Mouse (Mus musculus) heart, postnatal 0 days (tissue): ENCODE measurements around the gene Wdr18. TPM values are rescaled to one million over a fixed set of nuclear protein-coding genes. Genes with fewer than 3 reads are reported as not detected.

Experiments
- ATAC-seq: fragments of 200-750 bp; cut with Nextera tagmentation; 2 replicates; pipeline ENCODE4 v1.8.0; 2017; ENCODE audit warnings: low read depth, moderate number of reproducible peaks, moderate library complexity; ENCODE audit not compliant: insufficient read depth
- DNase-seq: peaks from one replicate; pipeline ENCODE4 v3.0.0-alpha.2; 2016; ENCODE audit warnings: low spot score
- H3K27ac ChIP-seq: fragments of 300-500 bp; sonication (generic); 2 replicates; pipeline ENCODE4 v1.5.1; 2014; ENCODE audit warnings: low read depth, mild to moderate bottlenecking
- H3K27me3 ChIP-seq: fragments of 300-500 bp; sonication (generic); 2 replicates; pipeline ENCODE4 v1.6.1; 2014; ENCODE audit warnings: low read length, mixed read lengths; ENCODE audit not compliant: control insufficient read depth, insufficient read depth
- H3K36me3 ChIP-seq: fragments of 300-500 bp; sonication (generic); replicated peaks from 2 replicates; pipeline ENCODE4 v1.6.1; 2014; ENCODE audit warnings: low read length, mixed read lengths; ENCODE audit not compliant: control insufficient read depth, insufficient read depth
- H3K4me1 ChIP-seq: fragments of 300-500 bp; sonication (generic); 2 replicates; pipeline ENCODE4 v1.6.1; 2014; ENCODE audit warnings: antibody characterized with exemption; ENCODE audit not compliant: control insufficient read depth, insufficient read depth
- H3K4me2 ChIP-seq: fragments of 300-500 bp; sonication (generic); 2 replicates; pipeline ENCODE4 v1.6.1; 2014; ENCODE audit warnings: low read depth, mild to moderate bottlenecking, low read length, moderate library complexity
- H3K4me3 ChIP-seq: fragments of 300-500 bp; sonication (generic); 2 replicates; pipeline ENCODE4 v1.5.1; 2014; ENCODE audit warnings: low read depth, low read length
- H3K9ac ChIP-seq: fragments of 300-500 bp; sonication (generic); replicated peaks from 2 replicates; pipeline ENCODE4 v1.6.1; 2014; ENCODE audit warnings: low read depth, low read length, mixed read lengths
- H3K9me3 ChIP-seq: fragments of 300-500 bp; sonication (generic); replicated peaks from 2 replicates; pipeline ENCODE4 v1.6.1; 2016; ENCODE audit warnings: low read length; ENCODE audit not compliant: control insufficient read depth
- CTCF ChIP-seq: IDR thresholded peaks from 2 replicates; pipeline ENCODE4 v1.5.1; 2016; ENCODE audit warnings: antibody characterized with exemption, control low read depth, low read depth
- EP300 ChIP-seq: IDR thresholded peaks from 2 replicates; pipeline ENCODE4 v1.6.1; 2016; ENCODE audit warnings: antibody characterized with exemption, low read depth
- WGBS: fragments of 180-500 bp; shearing (Covaris S2); extraction: QIAGEN DNeasy Blood & Tissue Kit; methylation state at CpG from one replicate; pipeline ENCODE4 v1.1.7; 2014; 5-methylcytosine and 5-hydroxymethylcytosine counted together
- polyA plus RNA-seq: library from polyadenylated mRNA; unstranded; fragments of >200 nt; fragmentation: Nextera tagmentation; extraction: Ambion mirVana; gene quantifications from 2 replicates; pipeline ENCODE4 v1.2.1, GENCODE M21; 2015
- total RNA-seq: library from RNA; depleted of rRNA; stranded (reverse); fragments of >200 nt; gene quantifications from 2 replicates; pipeline ENCODE4 v1.2.3, GENCODE M21; 2014; ENCODE audit warnings: low replicate concordance

Gene Wdr18
- total and polyA plus RNA-seq, 2 experiments from 2014 or later = 51.5 to 54.3 TPM

- TF ChIP-seq CTCF (no peak), EP300 (no peak)
- DNase-seq = no peak
- 69% methylated on average over 6 of the region's 6 CpGs for WGBS
- Histone ChIP-seq H3K9ac (no peak overlapping the region), H3K27me3 (no peaks in the 10 kb centered on the region), H3K4me2 (no peak overlapping the region), H3K36me3 (0 out of 2 replicates have a peak, but pooled peaks cover 7% of the 10 kb centered on the region), H3K4me3 (no peak overlapping the region), H3K27ac (no peak overlapping the region), H3K9me3 (no peaks in the 10 kb centered on the region), H3K4me1 (peaks cover 21% of the 10 kb centered on the region)
- no peak for ATAC-seq
Measured at GRCm38 (mm10) chr10:79933861-79934260, 26.1 kb upstream of the Wdr18 start.

- Histone ChIP-seq H3K4me1 (peaks cover 21% of the 10 kb centered on the region), H3K9ac (no peak overlapping the region), H3K9me3 (no peaks in the 10 kb centered on the region), H3K4me2 (no peak overlapping the region), H3K36me3 (0 out of 2 replicates have a peak, but pooled peaks cover 7% of the 10 kb centered on the region), H3K4me3 (no peak overlapping the region), H3K27ac (peak overlapping the region; percentile 35; the same call in 1 of the 2 replicates), H3K27me3 (no peaks in the 10 kb centered on the region)
- ATAC-seq (peak; percentile 40), DNase-seq (peak; percentile 59)
- 53% methylated on average over 13 of the region's 13 CpGs for WGBS
- peak; percentile 51; the same call in 1 of the 2 replicates for TF ChIP-seq EP300
- no peak for TF ChIP-seq CTCF
Measured at GRCm38 (mm10) chr10:79934272-79934721, 25.7 kb upstream of the Wdr18 start.

- no peak for TF ChIP-seq CTCF
- TF ChIP-seq EP300 = no peak
- Histone ChIP-seq H3K4me3 (no peak overlapping the region), H3K4me1 (peaks cover 21% of the 10 kb centered on the region), H3K9ac (no peak overlapping the region), H3K27me3 (no peaks in the 10 kb centered on the region), H3K36me3 (0 out of 2 replicates have a peak, but pooled peaks cover 7% of the 10 kb centered on the region), H3K27ac (peak overlapping the region; percentile 35; the same call in 1 of the 2 replicates), H3K9me3 (no peaks in the 10 kb centered on the region), H3K4me2 (no peak overlapping the region)
- WGBS = 88% methylated on average over 16 of the region's 16 CpGs
- ATAC-seq = no peak
- DNase-seq = no peak
Measured at GRCm38 (mm10) chr10:79934794-79935569, 25.0 kb upstream of the Wdr18 start.

GRCm38 (mm10) chr10:79936284-79936910 lies 23.6 kb upstream of the Wdr18 start:
- no peak for ATAC-seq

GRCm38 (mm10) chr10:79936911-79937441 lies 23.0 kb upstream of the Wdr18 start:
- Histone ChIP-seq H3K4me2 (peak overlapping the region; percentile 55), H3K36me3 (no peaks in the 10 kb centered on the region), H3K9me3 (no peaks in the 10 kb centered on the region), H3K27me3 (no peaks in the 10 kb centered on the region), H3K9ac (no peak overlapping the region), H3K4me1 (peaks cover 32% of the 10 kb centered on the region), H3K27ac (peak overlapping the region; percentile 58), H3K4me3 (peak overlapping the region; percentile 28)
- WGBS = 13% methylated on average over 23 of the region's 27 CpGs
- ATAC-seq (peak; percentile 84), DNase-seq (peak; percentile 81)
- no peak for TF ChIP-seq CTCF
- peak; percentile 94 for TF ChIP-seq EP300

More at GRCm38 (mm10) chr10:79936284-79936910, 23.6 kb upstream of the Wdr18 start:
- Histone ChIP-seq H3K27me3 (no peaks in the 10 kb centered on the region), H3K9me3 (no peaks in the 10 kb centered on the region), H3K4me1 (peaks cover 32% of the 10 kb centered on the region), H3K4me2 (peak overlapping the region; percentile 55), H3K9ac (no peak overlapping the region), H3K4me3 (peak overlapping the region; percentile 28; the same call in 1 of the 2 replicates), H3K27ac (peak overlapping the region; percentile 58), H3K36me3 (no peaks in the 10 kb centered on the region)
- TF ChIP-seq EP300 (no peak), CTCF (no peak)
- 21% methylated on average over 10 of the region's 10 CpGs for WGBS
- DNase-seq = no peak
